ENCODE assay signal across 10 mouse cellular contexts in genomic region chr12:17358981-17359380, GRCm38 (mm10). TPM values are rescaled to one million over a fixed set of nuclear protein-coding genes. Genes with fewer than 3 reads are reported as not detected.
A peak's percentile ranks its signal among the peaks of the same experiment; 100 is the strongest.
DNase-seq lines count a peak whose midpoint lies in the region; ATAC-seq lines count a peak whose summit lies in the region.
"Had no signal": no experiment of that assay in that cellular context is flagged by ENCODE, and none has a peak within 500 bp of the region (broad histone marks: within the 10 kb centered on the region; RNA-seq: fewer than 3 reads in every experiment).

No protein-coding gene starts in this region.

- intact Hi-C loops in gastrocnemius, postnatal 36 days (cut with DNase I): no loop called here
- intact Hi-C loops in left cerebral cortex, postnatal 14 days (cut with DNase I): no loop called here

- ATAC-seq in erythroblast, adult 5-6 weeks (replicated peaks; ENCODE audit: low FRiP score, poor library complexity, severe bottlenecking): no peak
- ATAC-seq: forebrain, embryonic 13.5 days had no signal

- peak; percentile 13 for DNase-seq in gastrocnemius, adult 18-20 months (ENCODE audit: low spot score)
- no peak for DNase-seq in gastrocnemius, postnatal 36 days
- DNase-seq in left cerebral cortex, postnatal 14 days (ENCODE audit: low spot score in 2 of 2): peak; percentile 42 to 53
- no peak for DNase-seq in left cerebral cortex, adult 8-10 months (ENCODE audit: low spot score in 2 of 2)
- peak; percentile 47 for DNase-seq in brain, adult 2 months (ENCODE audit: low read depth, low spot score)
- DNase-seq in lung, postnatal 14 days: peak; percentile 13
- DNase-seq in Muller cell, postnatal 12 days (ENCODE audit: inconsistent ontology term): no peak

RNA-seq across cellular contexts. Expression of gene Nol10, which starts 10.7 kb away (rescaled TPM):
- total RNA-seq in gastrocnemius, adult 18-20 months (2021): 1 to 10 TPM; 8.0 to 9.8 TPM
- total RNA-seq in gastrocnemius, postnatal 36 days (2021): 1 to 10 TPM; 5.6 to 7.6 TPM
- total RNA-seq in left cerebral cortex, postnatal 14 days (2021): 10 to 100 TPM; 19.7 to 20.3 TPM
- total RNA-seq in left cerebral cortex, adult 8-10 months (2022): 10 to 100 TPM; 18.7 to 20.9 (median 19.5) TPM
- 3.5 and 6.3 TPM in 2 replicates for total RNA-seq in erythroblast, adult 5-6 weeks (2015; ENCODE audit: low replicate concordance)
- 2.4 and 5.0 TPM in 2 replicates for total RNA-seq in erythroblast, adult 5-6 weeks (2017; ENCODE audit: low replicate concordance)

RNA-seq across cellular contexts. Expression of gene Atp6v1c2, which starts 29.8 kb away (rescaled TPM):
- total RNA-seq in gastrocnemius, adult 18-20 months (2021): not detected
- not detected for total RNA-seq in gastrocnemius, postnatal 36 days (2021)
- 1 to 10 TPM; 6.4 to 9.8 TPM for total RNA-seq in left cerebral cortex, postnatal 14 days (2021)
- total RNA-seq in left cerebral cortex, adult 8-10 months (2022): 1 to 10 TPM; 4.6 to 6.3 (median 4.8) TPM
- 1.3 TPM in 1 of 2 replicates, not detected in the other for total RNA-seq in erythroblast, adult 5-6 weeks (2015; ENCODE audit: low replicate concordance)
- total RNA-seq in erythroblast, adult 5-6 weeks (2017; ENCODE audit: low replicate concordance): not detected in 2 replicates
- total RNA-seq: neutrophil, adult 5-6 weeks had no signal

Comparison
In these comparisons a context has a peak if more than half of its experiments do, and no peak if none do; other contexts are left out.
1. DNase-seq: peak in gastrocnemius, adult 18-20 months (single experiment), left cerebral cortex, postnatal 14 days (2 of 2), brain, adult 2 months (single experiment) and lung, postnatal 14 days (single experiment); none in gastrocnemius, postnatal 36 days (0 of 2), left cerebral cortex, adult 8-10 months (0 of 2) and Muller cell, postnatal 12 days (single experiment).